Mouse (Mus musculus): ENCODE data around the gene Slc12a9.

GRCm38 (mm10) chr5:137351394-137351793 is 18.0 kb upstream of the Slc12a9 start:
- TF ChIP-seq CTCF (IDR thresholded peaks at IDR 0.05; ENCODE audit: extremely low read depth, insufficient read length, insufficient replicate concordance, low read depth, low read length) (no peak), POLR2A (IDR thresholded peaks at IDR 0.05; ENCODE audit: low read depth, low read length) (0 out of 2 replicates have a peak, but pooled peaks have one; percentile 25)
